Mouse (Mus musculus): Measurements from ENCODE around the gene Cfd.
"Not testable (repeated sequence)": the region's sequence is repeated elsewhere in the genome, so short reads cannot be mapped to it uniquely, and the experiment has no call there.

Cfd gene

GRCm38 (mm10) chr10:79861230-79862048 lies 29.2 kb upstream of the Cfd start:
- DNase-seq = no peak

GRCm38 (mm10) chr10:79862049-79862788 lies 28.4 kb upstream of the Cfd start:
- DNase-seq = no peak

- DNase-seq = no peak
Measured at GRCm38 (mm10) chr10:79862925-79863324, 27.7 kb upstream of the Cfd start.

GRCm38 (mm10) chr10:79864351-79865188 lies 26.1 kb upstream of the Cfd start:
- no peak for DNase-seq

- no peak for DNase-seq
Measured at GRCm38 (mm10) chr10:79865189-79865601, 25.5 kb upstream of the Cfd start.

GRCm38 (mm10) chr10:79865801-79866295 lies 24.8 kb upstream of the Cfd start:
- DNase-seq = peak; percentile 13

GRCm38 (mm10) chr10:79866601-79867000 lies 24.1 kb upstream of the Cfd start:
- peak; percentile 10 for DNase-seq

GRCm38 (mm10) chr10:79871845-79872244 lies 18.8 kb upstream of the Cfd start:
- no peak for DNase-seq

GRCm38 (mm10) chr10:79872862-79873261 lies 17.8 kb upstream of the Cfd start:
- DNase-seq = no peak

GRCm38 (mm10) chr10:79873313-79873712 lies 17.3 kb upstream of the Cfd start:
- no peak for DNase-seq

GRCm38 (mm10) chr10:79873715-79874289 lies 16.9 kb upstream of the Cfd start:
- no peak for DNase-seq

GRCm38 (mm10) chr10:79874290-79874862 lies 16.3 kb upstream of the Cfd start, which contains the start of the genes Prtn3 and Plppr3:
Prtn3 (plus strand) TSS chr10:79874476.
Plppr3 (minus strand) TSS chr10:79874634.
- DNase-seq = peak; percentile 53

GRCm38 (mm10) chr10:79877174-79877573 lies 13.5 kb upstream of the Cfd start:
- DNase-seq = no peak

GRCm38 (mm10) chr10:79877757-79878156 lies 12.9 kb upstream of the Cfd start:
- DNase-seq = no peak

GRCm38 (mm10) chr10:79879527-79879926 lies 11.1 kb upstream of the Cfd start:
- no peak for DNase-seq

GRCm38 (mm10) chr10:79880721-79881120 lies 9.9 kb upstream of the Cfd start:
- DNase-seq = no peak

GRCm38 (mm10) chr10:79881981-79882380 lies 8.7 kb upstream of the Cfd start:
- no peak for DNase-seq

- peak; percentile 85 for DNase-seq
Measured at GRCm38 (mm10) chr10:79883297-79884084, 7.2 kb upstream of the Cfd start.

GRCm38 (mm10) chr10:79884446-79884845 lies 6.2 kb upstream of the Cfd start:
- no peak for DNase-seq

GRCm38 (mm10) chr10:79884938-79885337 lies 5.7 kb upstream of the Cfd start:
- DNase-seq = not testable (repeated sequence)

- no peak for DNase-seq
Measured at GRCm38 (mm10) chr10:79886054-79886453, 4.6 kb upstream of the Cfd start, which contains the start of gene Elane. Elane (plus strand) TSS chr10:79886247.

Data from right cerebral cortex, postnatal 14 days (tissue).